Mouse (Mus musculus) kidney, postnatal 14 days (tissue): ENCODE measurements around the gene Cmtm8.

Source experiments
- DNase-seq: peaks from one replicate; pipeline ENCODE4 v3.0.0; 2022; ENCODE audit warnings: mixed read lengths

The Cmtm8 gene

DNA sequence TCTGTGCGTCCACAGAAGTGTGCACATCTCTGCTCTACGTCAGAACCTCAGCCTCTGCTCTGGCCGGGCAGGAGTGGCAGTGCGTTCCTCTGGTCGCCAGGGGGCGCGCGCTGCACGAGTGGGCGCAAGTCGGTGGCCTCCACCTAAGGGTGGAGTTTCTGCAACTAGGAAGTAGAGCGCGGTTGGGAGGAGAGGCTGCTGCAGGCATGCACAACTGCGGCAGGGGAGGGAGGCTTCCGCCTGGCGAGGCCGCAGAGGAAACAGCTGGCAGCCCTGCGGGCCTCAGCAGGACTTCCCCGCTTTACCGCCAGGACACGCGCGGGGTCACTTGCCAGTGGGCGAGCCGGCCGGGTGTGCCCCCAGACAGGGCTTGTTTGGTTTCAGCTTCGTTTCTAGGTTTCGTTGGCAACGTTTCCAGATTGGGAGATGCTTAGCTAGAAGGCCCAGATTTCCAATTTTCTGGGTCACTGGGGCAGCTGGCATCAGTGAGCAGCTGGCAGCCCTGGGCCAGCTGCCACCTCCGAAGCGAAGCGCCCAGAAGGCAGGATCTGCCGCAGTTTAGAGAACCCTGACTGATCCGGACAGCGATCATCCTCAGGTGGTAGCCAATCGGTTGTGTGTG is 91.0 kb downstream of the Cmtm8 start:
- DNase-seq = peak; percentile 94

DNA sequence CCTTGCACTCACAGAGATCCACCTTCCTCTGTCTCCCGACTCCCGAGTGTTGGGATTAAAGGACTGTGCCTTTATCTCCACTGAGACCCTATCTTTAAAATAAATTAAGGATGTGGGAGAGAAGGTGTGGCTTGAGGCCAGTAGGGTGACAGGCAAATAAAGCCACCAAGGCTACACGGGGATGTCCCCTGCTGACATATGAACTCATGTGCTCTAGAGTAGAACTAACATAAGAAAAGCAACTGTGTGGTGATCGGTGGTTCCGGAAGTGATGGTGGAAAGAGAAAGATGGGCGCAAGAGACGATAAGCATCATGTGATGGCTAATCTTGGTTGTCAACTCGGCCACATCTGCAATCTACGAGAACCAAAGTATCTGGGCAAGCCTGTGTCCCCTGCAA is 91.6 kb downstream of the Cmtm8 start:
- no peak for DNase-seq

- DNase-seq = no peak
Measured at GRCm38 (mm10) chr9:114751582-114751981, 92.4 kb downstream of the Cmtm8 start.

DNA sequence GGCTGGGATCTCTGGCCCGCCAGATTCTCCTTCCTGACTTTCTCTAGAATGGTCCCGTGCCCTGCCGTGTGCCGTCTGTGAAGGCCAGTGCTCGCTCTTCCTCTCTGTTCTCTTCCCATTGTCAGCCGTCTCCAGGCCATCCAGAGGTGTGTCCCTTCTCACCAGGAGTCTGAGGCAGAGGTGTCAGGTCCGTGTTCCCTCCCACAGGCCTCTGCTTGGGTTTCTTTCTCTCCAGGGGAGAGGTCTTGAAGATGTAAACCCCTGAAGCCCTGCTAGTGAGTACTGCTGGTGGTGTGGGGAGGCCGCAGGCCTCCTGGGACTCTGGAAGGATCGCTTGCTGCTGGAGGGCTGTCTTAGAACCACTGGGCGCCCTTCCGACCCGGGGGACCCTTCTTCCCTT is 96.5 kb downstream of the Cmtm8 start:
- DNase-seq = no peak

DNA sequence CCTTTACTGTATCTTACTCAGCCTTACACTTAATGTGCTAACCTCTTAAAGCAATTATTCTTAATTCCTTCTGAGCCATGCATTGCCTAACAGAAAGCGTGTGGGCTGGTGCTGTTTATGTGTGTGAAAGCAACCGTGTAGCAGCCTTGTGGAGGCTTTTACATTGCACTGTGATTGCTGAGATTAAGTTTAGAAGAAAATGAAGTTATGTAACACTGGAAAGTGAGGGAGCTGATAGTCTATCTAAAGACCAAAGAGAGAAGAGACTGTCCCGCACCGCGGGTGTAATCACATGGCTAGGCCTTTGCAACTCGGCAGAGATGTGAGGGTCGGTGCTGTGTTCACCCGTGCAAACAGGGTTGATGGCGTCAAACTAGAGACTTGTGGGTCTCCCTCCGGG is 96.9 kb downstream of the Cmtm8 start:
- no peak for DNase-seq

- DNase-seq = no peak
Measured at GRCm38 (mm10) chr9:114745654-114746053, 98.3 kb downstream of the Cmtm8 start.

DNA sequence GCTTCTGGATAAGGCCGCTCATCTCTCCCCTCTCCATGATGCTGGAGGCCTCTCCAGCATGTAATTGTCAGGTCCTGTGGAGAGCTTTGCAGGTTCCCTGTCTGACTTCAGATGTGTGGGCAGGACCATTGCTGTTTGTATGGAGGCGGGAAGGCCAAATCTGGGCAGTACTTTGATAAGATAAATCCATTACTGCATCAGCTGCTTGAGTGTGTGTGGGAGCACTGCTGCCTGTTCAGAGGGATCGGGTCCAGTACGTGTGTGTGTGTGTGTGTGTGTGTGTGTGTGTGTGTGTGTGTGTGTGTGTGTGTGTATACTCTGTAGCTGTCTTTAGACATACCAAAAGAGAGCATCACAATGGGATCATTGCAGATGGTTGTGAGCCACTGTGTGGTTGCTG is 98.8 kb downstream of the Cmtm8 start:
- DNase-seq = no peak

DNA sequence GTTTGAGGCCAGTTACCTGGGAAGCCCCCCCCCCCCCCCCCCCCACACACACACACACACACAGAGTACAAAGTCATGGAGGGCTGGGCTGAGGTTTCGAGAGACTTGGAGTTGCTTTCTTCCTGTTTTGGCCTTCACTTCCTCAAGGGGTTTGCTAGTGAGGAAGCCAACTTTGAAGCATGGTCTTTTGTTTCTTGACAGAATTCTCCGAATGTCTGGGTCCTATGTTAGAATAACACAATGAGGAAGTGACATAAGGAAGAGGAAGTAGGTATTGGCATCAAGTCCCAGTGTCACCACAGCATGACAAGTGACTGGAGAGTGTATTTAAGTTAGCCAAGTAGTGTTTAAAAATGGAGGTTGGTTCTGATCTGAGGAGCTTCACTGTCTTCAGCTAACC is 101.2 kb downstream of the Cmtm8 start:
- DNase-seq = no peak

GRCm38 (mm10) chr9:114740336-114740735 is 103.6 kb downstream of the Cmtm8 start:
- DNase-seq = no peak
